Mouse (Mus musculus): ENCODE measurements at regions not wholly inside any gene's neighbourhood (a gene's known extent, or its start where the extent isn't known, plus 50 kb on each side); places are given as distances from the start of the nearest gene placed in this dataset.
"Not testable (repeated sequence)": the region's sequence is repeated elsewhere in the genome, so short reads cannot be mapped to it uniquely, and the experiment has no call there.

GRCm38 (mm10) chr5:18579518-18579917 is 219.4 kb upstream of the Gnai1 start:
- in situ Hi-C loops (cut with MboI, MseI) = no loop called here

DNA sequence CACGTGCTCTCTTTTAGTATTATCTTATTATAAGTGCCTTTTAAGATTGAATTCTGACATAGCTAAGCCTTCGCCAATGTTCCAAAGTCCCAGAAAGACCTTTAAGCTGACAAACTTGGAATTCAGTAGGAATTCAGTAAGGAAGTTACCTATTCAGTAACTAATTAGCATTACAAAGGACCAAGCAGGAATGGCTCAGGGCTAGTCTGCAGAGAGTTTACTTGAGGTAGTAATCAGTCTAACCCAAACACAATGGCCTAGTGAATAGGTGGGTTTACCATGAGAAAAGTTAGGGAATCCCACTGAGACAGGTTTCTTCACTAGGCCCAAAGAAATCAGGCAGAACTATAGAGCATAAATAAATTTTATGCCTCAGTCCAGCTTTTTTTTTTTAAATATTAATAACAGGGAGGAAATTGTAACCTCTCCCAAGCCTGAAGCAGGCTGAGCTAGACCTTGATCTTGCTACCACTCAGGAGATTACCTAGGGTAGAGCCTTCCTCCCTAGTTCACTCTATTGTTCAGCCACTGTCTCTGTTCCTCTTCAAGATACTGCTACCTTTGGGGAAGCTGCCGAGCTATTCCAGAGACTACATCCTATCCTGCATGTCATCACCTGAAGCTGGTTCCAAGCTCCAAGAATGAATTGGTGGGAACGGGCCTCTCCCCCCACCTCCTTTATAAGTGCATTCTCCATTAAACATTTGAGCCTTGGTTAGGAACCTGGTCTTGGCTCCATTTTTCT is 205.2 kb upstream of the Gnai1 start:
- in situ Hi-C loops (cut with MboI, MseI) = not testable (repeated sequence)

GRCm38 (mm10) chr5:18564246-18564645 is 204.1 kb upstream of the Gnai1 start:
- in situ Hi-C loops (cut with MboI, MseI) = no loop called here

DNA sequence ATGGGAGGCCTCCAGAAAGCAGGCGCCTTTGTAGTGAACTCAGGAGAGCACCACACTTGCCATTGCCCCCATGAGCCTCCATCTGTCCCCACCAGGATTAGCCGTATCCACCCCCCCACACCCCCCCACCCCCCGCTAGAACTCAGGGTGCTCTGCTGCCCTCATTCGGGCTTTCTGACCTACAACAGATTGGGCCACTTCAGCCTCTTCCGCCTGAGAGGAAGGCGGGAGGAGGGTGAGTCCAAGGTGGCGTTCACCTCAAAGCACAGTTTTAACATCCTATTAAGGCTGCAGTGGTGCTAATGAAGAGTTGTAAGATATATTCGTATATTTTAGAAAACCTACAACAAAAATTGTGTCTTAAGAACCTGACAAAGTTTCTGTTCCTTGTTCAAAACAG is 202.9 kb upstream of the Gnai1 start:
- in situ Hi-C loops (cut with MboI, MseI) = no loop called here

DNA sequence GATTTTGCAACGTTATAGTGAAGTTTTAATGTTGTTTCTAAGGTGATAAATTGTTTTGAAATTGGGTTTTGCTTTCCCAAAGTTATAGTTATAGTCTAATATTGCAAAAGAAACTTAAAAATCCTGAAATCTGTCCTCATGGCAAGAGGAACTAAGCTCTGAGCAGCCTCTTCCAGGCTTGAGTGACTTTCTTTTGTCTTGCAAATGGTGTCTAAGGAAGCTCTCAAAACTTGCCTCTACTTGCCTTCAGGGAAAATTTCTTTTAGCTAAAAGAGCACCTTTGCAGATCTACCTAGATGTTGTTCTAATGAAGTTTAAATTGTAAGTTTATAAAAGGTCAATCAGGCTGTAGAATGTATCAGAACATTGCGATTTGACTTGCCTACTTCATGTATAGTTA is 201.8 kb upstream of the Gnai1 start:
- in situ Hi-C loops (cut with MboI, MseI) = no loop called here

GRCm38 (mm10) chr5:18554377-18554776 is 194.2 kb upstream of the Gnai1 start:
- in situ Hi-C loops (cut with MboI, MseI) = loop anchor here (10.0 kb wide), 1 partner anchor 630 kb away; no protein-coding TSS in a partner anchor

Measured in regulatory T cell (primary cell).